Mouse (Mus musculus) heart, postnatal 10 days (tissue): Measurements from ENCODE around the gene Arfgef3. TPM values are rescaled to one million over a fixed set of nuclear protein-coding genes. Genes with fewer than 3 reads are reported as not detected.
"Not testable (repeated sequence)": the region's sequence is repeated elsewhere in the genome, so short reads cannot be mapped to it uniquely, and the experiment has no call there.

ENCODE experiments used
- DNase-seq, 2 experiments: peaks; one replicate each; pipeline ENCODE4 v3.0.0; 2021
- intact Hi-C: fragments of 180-260 bp; cut with DNase I; formaldehyde crosslinking; loops from one replicate; pipeline ENCODE4 v1.15.1; 2025
- total RNA-seq, 2 experiments: library from RNA; stranded (reverse); gene quantifications; 2 replicates each; pipeline ENCODE4 v1.2.3; 2021

Gene Arfgef3
- total RNA-seq, 2 experiments from 2014 or later = 1.4 to 1.6 TPM

DNA sequence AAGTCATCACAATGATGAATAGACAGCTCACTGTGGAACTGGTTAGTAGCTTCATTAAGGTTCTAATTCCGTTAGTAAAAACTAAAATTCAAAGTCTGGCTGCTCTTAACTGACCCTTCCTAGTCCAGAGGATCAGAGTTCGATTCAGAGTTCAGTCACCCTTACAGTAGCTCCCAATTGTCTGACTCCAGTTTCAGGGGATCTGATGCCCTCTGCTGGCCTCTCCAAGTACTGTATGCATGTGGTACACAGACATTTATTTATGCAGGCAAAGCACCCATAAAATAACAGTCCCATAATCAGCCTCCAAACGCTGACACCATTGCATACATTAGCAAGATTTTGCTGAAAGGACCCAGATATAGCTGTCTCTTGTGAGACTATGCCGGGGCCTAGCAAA lies 141.7 kb downstream of the Arfgef3 start:
- intact Hi-C loops = loop anchor here (1.0 to 2.0 kb wide), 3 partner anchors 39 to 211 kb away; no protein-coding TSS in a partner anchor
- peak; percentile 70 to 86 for DNase-seq

DNA sequence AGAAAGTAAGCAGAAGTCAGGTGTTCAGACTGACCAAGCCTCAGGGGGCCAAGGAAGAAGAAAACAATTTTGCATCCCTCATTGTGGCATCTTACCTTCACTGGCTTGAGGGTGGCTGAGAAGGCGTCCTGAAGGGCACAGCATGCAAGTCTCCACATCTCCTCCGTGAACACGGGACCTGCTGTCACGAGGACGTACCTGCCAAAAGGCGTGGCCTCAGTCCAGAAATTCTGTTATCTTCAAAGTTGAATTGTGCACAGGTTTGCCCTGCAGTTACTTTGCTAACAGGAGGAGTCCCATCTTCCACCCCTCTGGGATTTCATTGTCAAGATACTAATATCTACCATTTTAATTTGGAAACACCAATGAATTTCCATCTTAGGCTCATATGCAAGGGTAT lies 146.1 kb downstream of the Arfgef3 start:
- intact Hi-C loops = no loop called here
- DNase-seq = no peak

DNA sequence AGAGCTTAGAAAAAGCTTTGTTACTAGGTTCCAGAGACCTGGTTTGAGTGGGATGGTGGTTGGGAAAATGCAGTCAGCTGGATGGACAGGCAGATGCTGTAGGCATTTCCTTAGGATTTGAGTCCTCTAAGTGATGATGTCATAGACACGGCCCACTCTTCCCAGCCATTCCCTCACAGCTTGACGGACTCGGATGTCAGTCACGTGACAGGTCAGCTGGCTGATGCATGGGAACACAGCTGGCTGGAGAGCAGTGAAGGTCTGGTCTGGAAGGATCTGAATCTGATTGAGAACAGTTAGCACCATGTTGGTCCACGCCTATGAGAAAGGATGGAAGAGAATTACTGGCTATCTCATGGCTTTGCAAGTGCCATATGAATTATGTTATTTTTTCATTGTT lies 154.3 kb downstream of the Arfgef3 start:
- no peak for DNase-seq

DNA sequence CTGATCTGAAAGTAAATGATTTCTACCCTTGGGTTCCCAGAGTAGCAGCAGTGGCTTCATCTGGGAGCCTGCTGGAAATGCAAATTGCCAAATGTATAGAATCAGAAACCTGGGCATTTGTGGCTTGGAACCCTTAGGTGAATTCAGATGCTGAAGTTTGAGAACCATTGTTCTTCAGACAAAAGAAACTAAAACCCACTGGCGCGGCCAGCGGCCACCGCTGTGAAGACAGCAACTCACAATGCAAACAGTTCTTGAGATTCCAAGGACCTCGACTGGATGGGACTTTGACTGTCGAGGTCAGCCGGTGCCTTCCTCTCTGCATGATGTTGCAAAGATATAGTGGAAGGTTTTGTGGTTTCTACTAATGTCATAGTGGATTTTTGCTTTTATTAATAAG lies 159.6 kb downstream of the Arfgef3 start:
- intact Hi-C loops = no loop called here

More for the DNA sequence above, 154.3 kb downstream of the Arfgef3 start:
- intact Hi-C loops = no loop called here

DNA sequence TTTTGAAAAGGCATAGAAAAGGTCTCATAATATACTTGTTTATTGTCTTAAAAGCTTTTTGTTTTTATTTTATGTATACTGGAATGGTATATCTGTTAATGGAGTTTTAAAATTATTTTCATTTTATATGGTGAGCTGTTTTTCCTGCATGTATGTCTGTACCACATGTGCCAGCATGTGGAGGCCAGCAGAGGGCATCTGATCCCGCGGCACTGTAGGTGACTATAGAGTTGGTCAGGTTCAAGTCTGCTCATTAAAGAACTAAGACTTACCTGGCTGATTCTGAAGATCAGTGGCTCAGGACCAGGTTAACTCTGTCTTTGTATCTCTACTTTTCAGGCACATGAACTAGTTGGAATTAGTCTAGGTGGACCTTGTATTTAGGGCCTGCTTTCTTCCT lies 171.2 kb downstream of the Arfgef3 start:
- intact Hi-C loops = no loop called here

More for the DNA sequence above, 159.6 kb downstream of the Arfgef3 start:
- DNase-seq = no peak

DNA sequence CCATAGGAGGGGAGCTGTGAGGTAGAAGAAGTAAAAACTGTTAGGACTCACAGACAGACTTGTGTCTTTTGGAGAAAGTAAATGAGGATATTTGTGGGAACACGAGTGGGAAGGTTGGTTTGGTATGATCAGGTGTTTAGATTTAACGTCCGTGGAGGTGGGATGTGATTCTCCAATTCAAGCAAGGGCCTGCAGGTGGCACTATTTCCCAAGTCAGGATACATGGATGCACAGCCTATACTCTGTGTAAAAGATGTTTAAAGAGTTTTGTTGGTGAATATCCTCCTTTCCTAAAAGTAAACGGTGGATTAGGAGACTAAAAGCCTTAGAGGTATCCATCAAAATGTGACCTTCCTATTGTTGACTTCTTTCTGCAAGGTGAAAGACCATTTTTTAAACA lies 180.8 kb downstream of the Arfgef3 start:
- peak; percentile 39 to 70 for DNase-seq
- intact Hi-C loops = loop anchor here (2.0 to 5.0 kb wide), 3 partner anchors 40 to 344 kb away; no protein-coding TSS in a partner anchor

More for the DNA sequence above, 171.2 kb downstream of the Arfgef3 start:
- no peak for DNase-seq

DNA sequence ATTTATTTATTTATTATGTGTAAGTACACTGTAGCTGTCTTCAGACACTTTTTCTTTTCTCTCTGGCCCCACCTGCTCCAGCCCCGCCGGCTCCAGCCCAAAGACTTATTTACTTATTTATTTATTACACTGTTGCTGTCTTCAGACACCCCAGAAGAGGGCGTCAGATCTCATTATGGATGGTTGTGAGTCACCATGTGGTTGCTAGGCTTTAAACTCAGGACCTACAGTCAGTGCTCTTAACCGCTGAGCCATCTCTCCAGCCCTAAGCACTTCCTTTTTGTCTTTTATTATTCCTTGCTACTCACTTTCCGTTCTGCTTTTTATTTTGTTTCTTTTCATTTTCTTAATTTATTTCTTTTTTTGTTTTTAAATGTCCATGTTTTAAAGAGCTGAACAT lies 182.3 kb downstream of the Arfgef3 start:
- DNase-seq = no peak
- intact Hi-C loops = loop anchor here (5.0 kb wide), 1 partner anchor 346 kb away; no protein-coding TSS in a partner anchor

DNA sequence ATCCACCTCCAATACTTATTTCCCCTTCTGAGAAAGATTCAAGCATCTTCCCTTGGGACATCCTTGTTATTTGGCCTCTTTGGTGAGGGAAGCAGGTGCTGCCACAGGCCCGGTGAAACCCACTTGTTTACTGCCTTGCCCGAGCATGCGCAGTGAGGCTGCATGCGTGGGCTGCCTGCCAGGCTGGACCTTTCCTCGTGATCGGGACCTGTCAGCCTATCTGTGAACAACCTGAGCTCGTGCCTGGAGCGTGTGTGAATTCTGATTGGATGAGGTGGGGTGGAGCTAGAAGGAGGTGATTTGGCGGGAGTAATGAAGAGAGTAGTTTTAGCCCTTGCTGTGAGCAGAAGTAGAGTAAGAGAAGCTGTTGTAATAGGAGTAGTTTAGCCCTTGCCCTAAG lies 184.7 kb downstream of the Arfgef3 start:
- not testable (repeated sequence) for DNase-seq

DNA sequence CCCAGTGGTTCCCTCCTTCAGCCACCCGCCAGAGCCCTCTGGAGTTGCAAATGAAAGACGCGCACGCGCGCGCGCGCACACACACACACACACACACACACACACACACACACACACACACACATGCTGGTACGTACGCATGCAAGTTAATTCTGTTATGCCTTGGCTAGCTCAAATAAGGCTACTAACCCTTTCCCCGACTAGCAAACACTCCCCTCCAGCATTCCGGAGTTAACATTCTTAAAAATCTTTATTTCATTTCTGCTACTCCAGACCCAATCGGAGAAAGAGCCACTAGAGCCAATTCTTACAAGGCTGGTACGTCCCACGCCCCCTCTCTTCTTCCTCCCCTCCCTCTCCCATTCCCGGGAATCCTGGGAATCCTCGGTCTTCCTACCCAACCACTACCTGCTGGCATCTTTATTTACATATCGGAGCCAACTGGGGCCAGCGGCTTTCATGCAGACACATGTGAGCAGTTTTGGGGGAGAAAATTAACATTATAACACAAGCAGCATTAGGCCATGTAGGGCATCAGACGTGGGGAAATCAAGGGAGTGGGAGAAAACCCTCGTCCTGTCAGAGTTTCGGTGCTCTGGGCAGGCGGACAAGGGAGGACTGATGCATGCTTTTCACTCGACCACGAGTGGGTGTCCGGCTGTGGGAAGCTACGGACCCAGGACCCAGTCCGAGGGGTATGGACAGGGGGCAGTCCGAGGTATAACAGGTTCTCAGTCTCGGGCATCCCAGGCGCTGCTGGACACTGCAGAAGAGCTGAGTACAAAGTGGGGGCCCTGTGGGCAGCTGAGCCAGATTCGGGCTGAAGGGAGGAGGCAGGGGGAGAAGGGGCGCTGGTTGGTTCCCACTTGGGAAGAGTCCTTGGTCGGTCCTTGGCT lies 194.2 kb downstream of the Arfgef3 start:
- intact Hi-C loops = no loop called here
- no peak for DNase-seq

More for the DNA sequence above, 184.7 kb downstream of the Arfgef3 start:
- intact Hi-C loops = not testable (repeated sequence)

DNA sequence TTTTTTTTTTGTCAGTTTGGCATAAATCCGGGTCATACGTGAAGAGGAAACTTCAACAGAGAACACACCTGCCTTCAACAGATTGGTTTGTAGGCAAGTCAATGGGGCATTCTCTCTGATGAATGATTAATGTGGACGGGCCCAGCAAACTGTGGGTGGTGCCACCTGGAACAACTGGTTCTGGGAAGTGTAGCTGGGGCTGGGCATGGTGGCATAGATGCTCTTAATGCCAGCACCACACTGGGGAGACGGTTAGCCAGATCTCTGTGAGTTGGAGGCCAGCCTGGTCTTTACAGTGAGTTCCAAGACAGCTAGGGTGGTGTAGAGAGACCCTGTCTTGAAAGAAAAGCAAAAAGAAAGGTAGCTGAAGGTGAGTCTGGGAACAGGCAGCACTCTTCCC lies 196.4 kb downstream of the Arfgef3 start:
- intact Hi-C loops = no loop called here
- no peak for DNase-seq

DNA sequence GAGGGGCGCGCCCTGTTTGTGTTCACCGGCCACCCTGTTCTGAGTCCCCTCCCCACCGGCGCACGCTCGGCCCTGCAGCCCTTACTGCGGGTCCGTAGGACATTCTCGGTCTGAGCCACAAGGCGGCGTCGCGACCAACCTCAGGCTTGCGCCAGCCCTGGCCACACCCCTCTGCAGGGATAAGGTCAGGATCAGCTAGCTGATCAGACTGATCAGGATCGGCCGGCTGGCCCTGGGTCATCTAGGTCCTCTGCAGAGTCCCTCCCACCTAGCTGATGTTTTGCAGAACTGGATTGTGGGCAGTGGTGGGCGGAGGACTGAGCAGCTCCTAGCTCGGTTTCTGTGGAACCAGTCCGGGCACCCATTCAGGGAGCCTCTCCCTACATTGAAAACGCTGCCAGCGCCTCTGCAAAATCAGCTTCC lies 197.9 kb downstream of the Arfgef3 start, which contains the start of gene Hebp2:
Hebp2 (minus strand) TSS at position 264 of the 423 bp plus-strand sequence.
- intact Hi-C loops = no loop called here
- DNase-seq = peak; percentile 69 to 74

DNA sequence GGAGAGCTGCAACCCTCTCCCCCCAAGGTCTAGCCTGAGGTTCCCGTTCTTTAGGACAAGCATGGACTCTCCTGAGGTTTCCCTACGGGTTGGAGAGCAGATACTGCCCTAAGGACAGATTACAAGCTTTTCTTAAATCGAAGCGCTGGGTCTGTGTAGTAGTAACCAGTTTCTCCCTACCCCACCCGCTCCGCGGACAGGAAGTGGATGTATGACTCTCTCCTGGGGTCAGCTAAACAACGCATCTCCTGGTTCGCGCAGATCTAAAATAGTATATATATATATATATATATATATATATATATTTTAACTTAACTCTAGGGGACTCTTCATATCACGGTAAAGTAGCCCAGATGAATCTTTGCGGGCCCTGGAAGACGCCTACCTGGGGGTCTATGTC lies 198.4 kb downstream of the Arfgef3 start:
- DNase-seq = peak in 1 of 2 experiments; percentile 17
- intact Hi-C loops = no loop called here

DNA sequence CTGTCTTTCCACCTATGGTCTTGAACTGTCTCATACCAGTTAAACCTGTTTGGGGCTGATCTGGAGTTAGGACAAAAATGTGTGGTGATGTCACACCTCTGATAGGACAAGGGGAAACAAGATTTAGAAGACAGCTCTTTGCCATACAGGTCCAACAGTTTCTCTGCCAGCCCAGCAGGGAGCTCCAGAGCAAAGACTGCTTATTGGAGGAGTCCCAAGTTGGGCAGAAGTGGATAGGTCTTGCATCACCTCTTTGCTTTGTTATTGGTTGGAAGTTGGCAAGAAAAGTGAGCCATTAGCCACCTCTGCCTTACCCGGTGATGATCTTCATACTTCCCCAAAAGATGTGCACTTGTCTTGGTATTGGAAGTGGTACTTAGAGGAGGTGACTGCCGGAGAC lies 206.9 kb downstream of the Arfgef3 start:
- intact Hi-C loops = no loop called here

DNA sequence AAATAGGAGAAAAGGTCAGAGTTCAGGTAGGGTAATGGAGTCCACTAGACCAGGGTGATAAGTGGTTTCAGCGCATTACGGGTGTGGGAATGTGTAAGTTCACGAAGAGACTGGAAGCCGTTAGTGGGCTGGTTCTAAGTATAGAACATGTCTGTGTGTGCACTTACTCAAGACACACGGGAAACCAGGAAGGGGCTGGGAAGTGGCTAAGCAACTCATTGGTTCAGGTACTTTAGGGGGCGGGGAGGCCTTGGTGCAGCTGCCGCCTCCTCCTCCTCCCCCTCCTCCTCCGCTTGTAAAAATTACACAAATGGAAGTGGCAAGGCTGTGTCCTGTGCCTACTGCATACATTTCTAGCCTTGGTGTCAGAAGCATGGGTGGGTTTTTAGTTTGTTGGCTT lies 211.5 kb downstream of the Arfgef3 start:
- no peak for DNase-seq
- intact Hi-C loops = no loop called here

More for the DNA sequence above, 206.9 kb downstream of the Arfgef3 start:
- no peak for DNase-seq

Other genes with a start within 250 kb of the Arfgef3 start
- 1 to 10 TPM; 3.3 to 3.9 TPM for gene Hebp2, start 197.9 kb downstream of the Arfgef3 start, total RNA-seq
- gene Gm4922, start 42.8 kb upstream of the Arfgef3 start, total RNA-seq = not detected
- 100 to 1,000 TPM; 216 to 230 TPM for gene Perp, start 101.1 kb upstream of the Arfgef3 start, total RNA-seq